Mouse (Mus musculus) embryo, embryonic 11 days (tissue): ENCODE results near the gene Prr23a3.

ENCODE experiments used
- DNase-seq: peaks from one replicate; pipeline ENCODE4 v3.0.0-alpha.2; 2015

Prr23a3 gene

DNA sequence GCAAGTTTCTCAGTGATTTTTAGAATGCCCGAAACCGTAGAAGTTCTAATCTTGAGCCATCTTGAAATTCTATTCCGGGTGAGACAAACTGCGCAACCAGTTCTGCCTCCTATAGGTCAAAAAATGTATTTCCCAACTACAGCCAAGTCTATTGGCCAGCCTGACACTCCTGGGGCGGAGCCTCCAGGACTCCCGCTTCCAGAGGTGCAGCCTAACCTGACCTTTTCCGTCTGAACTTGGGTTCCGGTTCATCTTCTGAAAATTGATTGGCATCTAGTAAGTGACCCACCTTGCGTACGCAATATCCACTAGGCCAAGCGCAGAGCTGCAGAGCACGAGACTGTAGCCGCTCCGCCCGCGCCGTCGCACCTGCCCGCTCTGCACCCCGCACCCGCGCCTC is at the start of gene Prr23a3:
Gene Prr23a3 (plus strand): TSS at position 197 of the 400 bp plus-strand sequence.
- no peak for DNase-seq

DNA sequence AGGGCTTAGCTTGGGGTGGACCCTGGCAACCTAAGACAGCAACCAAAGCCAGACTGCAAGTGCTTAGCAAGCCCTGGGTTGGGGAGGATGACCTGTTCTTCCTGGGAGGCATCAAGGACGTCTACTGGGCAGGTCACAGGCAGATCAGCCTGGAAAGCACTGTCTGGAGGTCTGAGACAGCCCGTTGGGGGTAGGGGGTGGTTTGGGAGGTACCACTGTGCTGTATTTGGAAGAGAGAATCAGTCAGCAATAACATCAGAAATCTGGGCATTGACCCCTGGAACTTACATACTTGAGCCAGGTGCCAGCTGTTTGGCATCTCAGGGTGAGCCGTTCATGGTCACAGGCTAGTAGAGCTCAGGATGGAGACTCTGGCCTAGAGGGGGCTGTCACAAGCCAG is 48.5 kb upstream of the Prr23a3 start:
- no peak for DNase-seq

DNA sequence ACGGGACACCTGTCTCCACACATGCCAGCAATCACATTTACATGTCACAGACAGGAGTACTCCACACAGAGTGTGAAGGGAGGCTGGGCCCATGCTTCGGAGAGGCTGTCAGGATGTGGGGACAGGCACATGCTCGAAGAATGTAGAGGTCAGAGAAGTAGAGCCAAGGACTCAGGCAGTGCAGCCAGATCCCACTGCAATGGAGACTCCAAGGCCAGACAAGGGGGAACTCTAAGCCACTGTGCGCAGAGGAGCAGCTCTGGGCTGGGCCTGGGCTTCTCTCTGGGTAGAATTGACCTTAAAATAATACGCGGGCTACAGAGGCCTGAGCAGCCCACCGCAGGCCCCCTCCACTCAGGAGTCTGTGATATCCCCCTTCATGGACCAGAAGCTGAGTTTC is 47.0 kb upstream of the Prr23a3 start:
- DNase-seq, result no peak

DNA sequence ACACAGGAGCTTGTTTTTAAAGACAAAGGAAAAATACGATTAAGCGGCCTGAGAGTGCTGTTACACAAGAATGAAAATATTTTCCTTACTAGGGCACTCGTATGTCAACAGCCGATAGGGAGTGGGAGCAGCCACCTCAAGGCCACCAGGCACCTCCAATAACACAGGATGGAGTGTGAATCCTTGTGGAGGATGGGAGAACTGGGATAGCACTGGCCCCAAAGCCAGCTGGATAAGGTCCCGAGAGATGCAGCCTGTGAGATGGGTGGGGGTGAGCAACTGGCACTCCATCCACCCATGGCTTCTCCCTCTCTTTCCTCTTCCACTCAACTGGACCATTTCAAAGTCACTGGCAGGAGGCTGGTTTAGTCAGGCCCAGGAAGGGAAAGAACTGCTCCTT is 45.6 kb upstream of the Prr23a3 start:
- DNase-seq, result no peak

DNA sequence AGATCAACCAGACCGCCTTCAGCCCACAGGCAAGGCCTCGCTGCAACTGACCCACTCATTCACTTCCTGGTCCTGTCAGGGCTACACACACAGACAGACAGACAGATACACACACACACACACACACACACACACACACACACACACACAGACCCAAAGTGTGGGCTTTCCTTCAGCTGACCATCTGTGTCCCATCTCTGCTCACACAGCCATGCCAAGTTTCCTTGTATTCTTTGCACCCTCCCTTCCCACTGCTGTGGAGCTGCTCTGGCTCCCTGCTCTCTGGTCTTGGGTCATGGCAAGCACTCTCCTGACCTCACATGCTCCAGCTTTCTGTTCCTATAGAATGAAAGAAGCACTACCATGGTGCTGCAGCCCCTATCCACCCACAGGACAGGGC is 45.1 kb upstream of the Prr23a3 start:
- DNase-seq, result no peak

DNA sequence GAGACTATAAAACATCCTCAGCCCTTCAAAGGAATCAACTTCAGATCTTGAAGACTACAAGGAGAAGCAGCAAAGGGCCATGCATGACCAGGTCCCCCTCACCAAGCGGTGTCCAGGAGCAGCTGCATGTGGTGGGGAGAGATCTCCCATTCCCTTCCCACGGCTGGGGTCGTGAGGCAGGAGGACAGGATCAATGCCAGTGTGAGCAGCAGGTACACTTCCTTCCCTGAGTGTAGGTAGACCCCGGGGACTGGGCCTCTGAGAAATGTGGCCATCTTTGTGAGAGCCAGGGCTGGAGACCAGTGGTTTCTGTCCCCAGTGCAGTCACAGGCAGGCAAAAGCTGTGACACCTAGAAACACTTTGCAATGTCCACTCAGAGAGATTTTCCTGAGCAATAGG is 44.1 kb upstream of the Prr23a3 start:
- no peak for DNase-seq

DNA sequence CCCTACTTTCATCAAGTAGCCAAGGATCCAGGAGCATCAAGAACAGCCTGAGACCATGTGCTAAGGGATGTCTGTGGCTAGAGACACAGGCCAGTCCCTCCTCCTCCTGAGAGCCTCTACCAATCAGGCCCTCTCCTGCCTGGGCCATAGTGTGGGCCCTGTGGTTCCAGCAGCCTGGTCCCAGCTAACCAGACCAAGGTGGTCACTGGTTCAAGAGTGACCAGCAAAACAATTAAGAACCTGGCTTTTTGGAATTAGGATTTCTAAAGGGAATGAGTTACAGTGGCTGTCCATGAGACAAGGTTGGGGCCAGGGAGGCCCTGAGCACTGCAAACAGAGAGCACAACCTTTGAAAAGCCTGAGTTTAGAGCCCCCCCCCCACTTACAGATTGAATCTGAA is 43.5 kb upstream of the Prr23a3 start:
- DNase-seq, result no peak

DNA sequence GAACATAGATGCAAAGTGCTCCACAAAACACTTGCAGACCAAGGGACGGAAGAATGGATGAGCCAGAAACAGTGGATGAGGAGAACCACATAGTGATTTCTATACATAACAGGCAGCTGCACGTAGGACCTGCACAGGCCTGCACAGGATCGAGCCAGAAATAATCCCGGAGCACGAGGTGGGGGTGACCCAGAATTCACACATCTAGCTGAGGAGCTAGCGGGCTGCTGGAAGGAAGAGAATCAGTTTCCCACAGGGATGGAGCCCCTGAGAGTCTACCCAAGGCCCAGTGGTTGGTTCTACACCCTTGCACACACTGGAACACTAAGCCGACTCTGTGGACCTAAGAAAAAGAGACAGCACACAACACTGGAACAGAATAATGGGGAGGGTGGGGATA is 40.8 kb upstream of the Prr23a3 start:
- DNase-seq, result no peak

DNA sequence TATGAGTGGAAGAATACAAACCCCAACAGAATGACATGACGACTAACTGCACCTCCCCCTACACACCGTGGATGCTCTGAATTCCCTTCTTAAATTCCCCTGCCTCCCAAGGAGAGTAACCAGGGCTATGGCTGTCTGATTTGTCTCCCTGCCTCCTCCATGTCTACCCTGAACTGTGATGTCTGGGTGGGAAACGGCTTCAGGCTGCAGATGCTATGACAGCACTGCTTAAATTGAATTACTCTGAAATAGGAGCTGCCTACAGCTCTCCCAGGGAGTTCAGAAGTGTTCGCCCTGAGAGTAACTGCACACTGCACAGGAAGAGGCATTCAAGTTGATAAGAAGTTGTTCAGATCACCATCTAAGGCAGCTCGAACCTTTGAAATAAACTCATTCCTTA is 35.1 kb upstream of the Prr23a3 start:
- DNase-seq, result peak; percentile 43

DNA sequence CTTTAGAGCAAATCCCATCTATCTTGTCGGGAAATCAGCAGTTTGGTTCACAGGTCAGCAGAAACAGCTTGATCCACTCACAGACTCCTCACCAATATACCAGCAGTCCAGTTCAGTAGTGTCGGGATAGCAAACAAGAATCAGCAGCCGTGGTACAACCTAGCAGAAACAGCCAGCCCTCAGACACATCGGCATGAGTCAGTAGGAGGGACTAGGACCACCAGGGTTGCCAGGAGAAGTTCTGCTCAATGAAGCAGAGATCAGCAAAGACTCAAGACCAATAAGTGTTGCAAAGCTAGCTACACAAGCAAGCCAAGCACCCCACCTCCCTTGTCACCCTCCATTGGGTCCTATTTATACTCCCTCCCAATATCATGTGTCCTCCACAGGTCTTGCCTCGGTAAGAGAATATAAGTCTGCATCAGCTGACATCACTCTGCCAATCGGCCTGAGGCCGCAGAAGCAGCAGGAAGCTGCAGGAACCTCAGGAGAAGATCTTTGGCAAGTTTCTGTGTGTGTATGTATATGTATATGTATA is 27.0 kb upstream of the Prr23a3 start:
- DNase-seq, result no peak

DNA sequence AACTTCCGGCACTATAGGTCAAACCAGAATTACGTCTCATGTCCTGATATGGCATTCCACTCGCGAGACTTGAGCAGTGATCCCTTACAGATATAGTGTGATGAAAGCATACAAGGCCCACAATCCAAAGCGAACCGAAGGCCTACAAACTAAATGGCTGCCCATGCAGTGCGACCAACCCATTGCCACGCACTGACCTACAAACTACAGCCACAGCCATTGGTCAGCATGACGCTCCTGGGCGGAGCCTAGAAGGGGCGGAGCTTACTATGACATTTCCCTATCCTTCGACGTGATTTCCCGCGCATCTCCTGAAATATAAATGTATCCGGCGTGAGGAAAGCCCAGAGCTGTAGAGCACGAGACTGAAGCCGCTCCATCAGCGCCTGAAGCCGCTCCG is 22.4 kb upstream of the Prr23a3 start, which contains the start of gene Prr23a1:
Gene Prr23a1 (plus strand): TSS at position 387 of the 400 bp plus-strand sequence.
- no peak for DNase-seq

DNA sequence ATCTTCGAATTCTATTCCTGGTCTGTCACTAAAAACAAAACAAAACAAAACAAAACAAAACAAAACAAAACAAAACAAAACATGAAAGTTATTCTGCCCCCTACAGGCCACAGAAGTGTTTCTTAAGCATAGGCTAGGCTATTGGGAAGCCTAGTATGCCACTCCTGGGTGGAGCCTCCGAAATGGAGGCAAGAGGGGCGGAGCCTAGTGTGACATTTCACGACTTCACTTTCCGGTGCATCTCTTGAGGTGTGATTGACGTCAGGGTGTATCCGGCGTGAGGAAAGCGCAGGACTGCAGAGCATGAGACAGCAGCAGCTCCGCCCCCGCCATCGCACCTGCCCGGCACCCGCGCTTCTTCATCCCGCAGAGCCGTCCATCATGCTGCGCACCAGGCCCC is 8.4 kb upstream of the Prr23a3 start, which contains the start of gene Prr23a2:
Gene Prr23a2 (plus strand): TSS at position 285 of the 400 bp plus-strand sequence.
- DNase-seq, result no peak

DNA sequence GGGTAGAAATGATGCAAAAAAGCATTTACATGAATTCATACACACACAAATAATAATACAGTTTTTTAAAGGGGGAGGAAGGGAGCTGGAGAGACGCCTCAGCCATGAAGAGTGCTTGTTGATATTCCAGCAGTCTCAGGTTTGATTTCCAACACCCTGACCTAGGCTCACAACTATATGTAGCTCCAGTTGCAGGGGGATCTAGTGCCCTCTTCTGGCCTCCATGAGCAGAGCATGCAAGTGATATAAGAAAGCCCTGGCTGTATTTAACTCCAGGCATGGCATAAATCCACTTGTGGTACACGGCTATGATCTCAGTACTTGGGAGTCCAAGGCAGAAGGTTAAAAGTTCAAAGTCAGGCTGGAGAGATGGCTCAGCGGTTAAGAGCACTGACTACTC is 1.1 kb upstream of the Prr23a3 start:
- no peak for DNase-seq

DNA sequence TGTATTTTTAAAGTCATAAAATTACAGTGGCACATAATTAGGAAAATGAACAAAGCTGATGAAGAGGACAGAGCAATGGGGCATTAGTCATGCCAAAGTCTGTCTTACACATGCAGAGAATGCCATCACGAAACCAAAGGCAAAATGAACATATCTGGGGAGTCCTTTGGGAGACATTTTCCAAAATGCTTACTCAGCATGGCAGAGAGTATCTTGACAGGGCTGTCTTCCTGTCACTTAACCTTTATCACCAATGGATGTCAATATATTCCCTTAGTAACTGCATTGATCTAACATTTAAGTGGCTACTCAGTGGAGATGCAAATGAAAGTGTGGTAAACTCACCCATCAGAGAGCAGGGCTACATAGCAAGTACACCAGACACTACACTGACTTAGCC is 36.9 kb downstream of the Prr23a3 start:
- no peak for DNase-seq

DNA sequence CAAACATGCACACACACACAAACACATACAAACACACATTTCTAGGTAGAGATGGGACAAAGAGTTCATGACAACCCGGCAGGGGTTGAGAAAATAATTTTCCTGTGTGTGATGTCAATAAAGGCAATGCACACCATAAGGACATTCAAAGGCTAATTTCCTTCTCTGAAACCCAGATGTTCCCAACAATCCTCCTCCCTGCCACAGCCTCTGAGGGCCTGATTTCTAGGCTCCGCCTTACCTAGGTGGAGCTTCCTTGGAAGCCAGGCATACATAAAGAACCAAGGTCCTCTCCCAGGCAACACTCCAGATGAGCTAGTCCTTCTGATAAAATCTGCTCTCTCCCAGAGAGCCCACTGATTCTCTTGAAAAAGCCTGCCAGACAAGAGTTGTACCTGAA is 38.3 kb downstream of the Prr23a3 start, which contains the start of gene 7420426K07Rik:
Gene 7420426K07Rik (plus strand): TSS at position 301 of the 400 bp plus-strand sequence.
- no peak for DNase-seq
